Mouse (Mus musculus) cerebellum, adult (tissue): ENCODE data around the gene Gm13272.
"Not testable (repeated sequence)": the region's sequence is repeated elsewhere in the genome, so short reads cannot be mapped to it uniquely, and the experiment has no call there.

Experiments
- ATAC-seq: cut with Nextera tagmentation; 2 replicates; pipeline ENCODE4 v1.9.2; 2017; ENCODE audit warnings: mild to moderate bottlenecking, moderate library complexity, mixed read lengths; ENCODE audit not compliant: insufficient number of reproducible peaks, low FRiP score, low TSS enrichment

The Gm13272 gene

GRCm38 (mm10) chr4:88782335-88782734, 2.7 kb downstream of the Gm13272 start:
- ATAC-seq: not testable (repeated sequence)

- ATAC-seq: not testable (repeated sequence)
These were observed 5.8 kb downstream of the Gm13272 start, which contains the start of gene Gm13276 for GRCm38 (mm10) chr4:88785409-88785808. Gene Gm13276, plus strand, starts transcription at chr4:88785709.

- not testable (repeated sequence) for ATAC-seq
These were observed 8.8 kb downstream of the Gm13272 start, which contains the start of gene Gm13277 for GRCm38 (mm10) chr4:88788402-88788801. Gene Gm13277, plus strand, starts transcription at chr4:88788632.

- ATAC-seq: not testable (repeated sequence)
These were observed 11.6 kb downstream of the Gm13272 start, which contains the start of gene Gm13278 for GRCm38 (mm10) chr4:88791250-88791649. Gene Gm13278, plus strand, starts transcription at chr4:88791550.

GRCm38 (mm10) chr4:88793936-88794675, 14.5 kb downstream of the Gm13272 start, which contains the start of gene Gm13275:
Gene Gm13275, plus strand, starts transcription at chr4:88794487.
- not testable (repeated sequence) for ATAC-seq

- not testable (repeated sequence) for ATAC-seq
These were observed 17.4 kb downstream of the Gm13272 start, which contains the start of gene Gm13279 for GRCm38 (mm10) chr4:88797097-88797496. Gene Gm13279, plus strand, starts transcription at chr4:88797397.

GRCm38 (mm10) chr4:88799365-88799764, 19.7 kb downstream of the Gm13272 start, which contains the start of gene Gm13285:
Gene Gm13285, plus strand, starts transcription at chr4:88799665.
- ATAC-seq: not testable (repeated sequence)

GRCm38 (mm10) chr4:88802954-88803353, 23.3 kb downstream of the Gm13272 start, which contains the start of gene Gm13287:
Gene Gm13287, plus strand, starts transcription at chr4:88803254.
- ATAC-seq: not testable (repeated sequence)

GRCm38 (mm10) chr4:88805231-88805630, 25.6 kb downstream of the Gm13272 start, which contains the start of gene Gm13288:
Gene Gm13288, plus strand, starts transcription at chr4:88805531.
- not testable (repeated sequence) for ATAC-seq

GRCm38 (mm10) chr4:88805761-88806160, 26.1 kb downstream of the Gm13272 start:
- not testable (repeated sequence) for ATAC-seq

GRCm38 (mm10) chr4:88815928-88816327, 36.3 kb downstream of the Gm13272 start, which contains the start of gene Ifna7:
Gene Ifna7, plus strand, starts transcription at chr4:88816228.
- no peak for ATAC-seq

- ATAC-seq: no peak
These were observed 40.0 kb downstream of the Gm13272 start, which contains the start of gene Ifna11 for GRCm38 (mm10) chr4:88819659-88820058. Gene Ifna11, plus strand, starts transcription at chr4:88819959.

- no peak for ATAC-seq
These were observed 43.3 kb downstream of the Gm13272 start for GRCm38 (mm10) chr4:88822995-88823394.

- ATAC-seq: not testable (repeated sequence)
These were observed 47.5 kb downstream of the Gm13272 start, which contains the start of gene Ifna6 for GRCm38 (mm10) chr4:88827116-88827515. Gene Ifna6, plus strand, starts transcription at chr4:88827416.
